Mouse (Mus musculus): ENCODE results near the gene Plcl2. TPM values are rescaled to one million over a fixed set of nuclear protein-coding genes. Genes with fewer than 3 reads are reported as not detected.
"Not testable (repeated sequence)": the region's sequence is repeated elsewhere in the genome, so short reads cannot be mapped to it uniquely, and the experiment has no call there.

The Plcl2 gene
- polyA plus RNA-seq, 1 experiment = 11.5 TPM

DNA sequence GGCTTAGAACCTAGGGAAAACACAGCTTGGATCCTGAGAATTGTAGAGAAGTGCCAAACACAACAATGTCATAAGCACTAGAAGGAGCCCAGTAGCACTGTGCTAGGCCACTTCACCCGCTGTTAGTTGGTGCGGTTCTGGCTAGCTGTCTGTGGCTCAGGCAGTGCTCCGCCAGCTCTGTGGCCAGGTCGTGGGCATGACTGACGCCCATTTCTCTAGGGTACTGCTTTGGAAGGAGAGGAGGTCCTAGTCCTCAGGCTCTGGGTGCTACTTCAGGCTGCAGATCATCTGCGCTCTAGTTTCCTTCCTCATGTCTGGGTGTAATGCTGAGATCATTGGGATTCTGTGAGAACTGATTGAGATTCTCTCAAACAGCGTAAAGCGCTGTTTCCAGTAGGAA, 20.9 kb downstream of the Plcl2 start:
- 69% methylated on average over 8 of the region's 8 CpGs for WGBS
- no peak for DNase-seq (ENCODE audit: low read depth in 1 of 2, low spot score in 2 of 2)
- TF ChIP-seq CTCF (IDR thresholded peaks at IDR 0.05; ENCODE audit: extremely low read depth, insufficient read depth, insufficient read length, insufficient replicate concordance) = no peak
- no peak for TF ChIP-seq POLR2A (IDR thresholded peaks at IDR 0.05; ENCODE audit: low read depth, low read length)
- no peaks in the 10 kb centered on the region for H3K36me3 ChIP-seq (ENCODE audit: control insufficient read depth, insufficient read depth, low read length)
- H3K27ac ChIP-seq (ENCODE audit: insufficient read depth, low read length) = peak overlapping the region; percentile 54; the same call in 1 of the 2 replicates
- H3K4me3 ChIP-seq (ENCODE audit: extremely low read depth, insufficient read depth, insufficient read length) = no peak overlapping the region
- H3K4me1 ChIP-seq (ENCODE audit: control insufficient read depth, insufficient read depth, insufficient read length) = peaks cover 14% of the 10 kb centered on the region; the same call in 1 of the 2 replicates
- no peaks in the 10 kb centered on the region for H3K27me3 ChIP-seq (ENCODE audit: control insufficient read depth, insufficient read depth, low read length)

DNA sequence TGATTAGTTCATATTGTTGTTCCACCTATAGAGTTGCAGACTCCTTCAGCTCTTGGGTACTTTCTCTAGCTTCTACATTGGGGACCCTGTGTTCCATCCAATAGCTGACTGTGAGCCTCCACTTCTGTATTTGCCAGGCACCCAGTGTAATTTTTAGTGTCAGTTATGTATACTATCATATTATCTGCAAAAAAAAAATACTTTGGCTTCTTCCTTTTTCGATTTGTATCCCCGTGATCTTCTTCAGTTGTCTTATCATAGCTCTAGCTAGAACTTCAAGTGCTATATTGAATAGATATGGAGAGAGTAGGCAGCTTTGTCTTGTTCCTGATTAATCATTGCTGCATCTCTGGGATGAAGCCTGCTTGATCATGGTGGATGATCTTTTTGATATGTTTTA, 25.7 kb downstream of the Plcl2 start:
- H3K27me3 ChIP-seq (ENCODE audit: control insufficient read depth, insufficient read depth, low read length); H3K4me1 ChIP-seq (ENCODE audit: control insufficient read depth, insufficient read depth, insufficient read length); H3K36me3 ChIP-seq (ENCODE audit: control insufficient read depth, insufficient read depth, low read length); H3K4me3 ChIP-seq (ENCODE audit: extremely low read depth, insufficient read depth, insufficient read length); H3K27ac ChIP-seq (ENCODE audit: insufficient read depth, low read length); DNase-seq (ENCODE audit: low read depth in 1 of 2, low spot score in 2 of 2): not testable (repeated sequence)
- WGBS = 81% methylated on average over 2 of the region's 2 CpGs

DNA sequence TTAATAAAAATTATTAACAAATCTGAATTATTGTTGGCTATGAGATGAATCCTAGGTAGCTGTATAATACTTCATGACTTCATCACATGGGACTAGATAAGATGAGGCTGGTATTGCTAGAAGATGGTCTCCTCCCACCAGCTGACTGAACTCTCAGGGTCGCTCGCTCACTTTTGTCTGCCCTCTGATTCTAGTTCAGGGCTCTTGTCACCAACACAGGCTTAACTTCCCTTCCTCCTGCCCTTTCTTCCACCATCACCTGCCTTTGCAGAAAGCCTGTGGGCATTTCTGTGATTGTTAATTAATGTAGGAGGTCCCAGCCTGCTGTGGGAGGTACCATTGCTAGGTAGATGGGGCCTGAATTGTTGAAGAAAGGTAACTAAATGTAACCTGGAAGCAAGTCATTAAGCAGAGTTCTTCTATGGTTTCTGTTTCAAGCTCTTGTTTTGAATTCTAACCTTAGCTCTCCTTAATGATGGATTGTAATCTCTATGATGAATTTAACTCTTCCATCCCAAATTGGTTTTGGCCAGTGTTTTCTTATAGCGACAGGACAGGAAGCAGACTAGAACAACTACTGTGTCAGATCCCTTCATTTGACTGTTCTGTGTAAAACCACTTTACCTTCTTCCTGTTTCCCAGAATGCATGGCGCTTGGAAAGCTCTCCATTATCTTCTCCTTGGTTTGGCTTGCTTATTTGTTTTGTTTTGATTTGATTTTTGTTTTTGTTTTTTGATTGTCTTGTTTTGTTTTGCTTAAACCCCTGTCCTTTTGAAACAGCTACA, 27.4 kb downstream of the Plcl2 start:
- TF ChIP-seq CTCF (IDR thresholded peaks at IDR 0.05; ENCODE audit: extremely low read depth, insufficient read depth, insufficient read length, insufficient replicate concordance) = no peak
- TF ChIP-seq POLR2A (IDR thresholded peaks at IDR 0.05; ENCODE audit: low read depth, low read length) = no peak
- H3K4me3 ChIP-seq (ENCODE audit: extremely low read depth, insufficient read depth, insufficient read length) = no peak overlapping the region
- 79% methylated on average over 4 of the region's 4 CpGs for WGBS
- H3K27me3 ChIP-seq (ENCODE audit: control insufficient read depth, insufficient read depth, low read length) = no peaks in the 10 kb centered on the region
- DNase-seq (ENCODE audit: low read depth in 1 of 2, low spot score in 2 of 2) = no peak
- peaks cover 6% of the 10 kb centered on the region; the same call in 1 of the 2 replicates for H3K4me1 ChIP-seq (ENCODE audit: control insufficient read depth, insufficient read depth, insufficient read length)
- H3K27ac ChIP-seq (ENCODE audit: insufficient read depth, low read length) = no peak overlapping the region
- no peaks in the 10 kb centered on the region for H3K36me3 ChIP-seq (ENCODE audit: control insufficient read depth, insufficient read depth, low read length)

DNA sequence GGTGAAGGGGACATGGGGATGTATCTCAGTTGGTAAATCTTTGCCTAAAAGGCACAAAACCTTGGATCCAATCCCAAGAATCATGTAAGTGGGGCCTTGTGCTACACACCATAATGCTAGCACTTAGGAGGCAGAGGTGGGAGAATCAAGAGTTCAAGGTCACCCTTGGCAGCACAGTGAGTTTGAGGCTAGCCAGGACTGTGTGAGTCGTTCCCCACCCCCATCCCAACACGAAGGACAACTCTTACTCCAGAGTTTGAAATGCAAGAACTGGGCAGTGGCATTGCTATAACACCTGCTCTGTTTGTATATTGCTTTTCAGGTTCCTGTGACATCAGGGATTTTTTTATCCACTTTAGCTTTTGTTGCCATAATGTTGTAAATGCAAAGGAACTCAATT, 28.6 kb downstream of the Plcl2 start:
- peaks cover 4% of the 10 kb centered on the region; the same call in 1 of the 2 replicates for H3K4me1 ChIP-seq (ENCODE audit: control insufficient read depth, insufficient read depth, insufficient read length)
- no peak overlapping the region for H3K27ac ChIP-seq (ENCODE audit: insufficient read depth, low read length)
- TF ChIP-seq CTCF (IDR thresholded peaks at IDR 0.05; ENCODE audit: extremely low read depth, insufficient read depth, insufficient read length, insufficient replicate concordance) (no peak), POLR2A (IDR thresholded peaks at IDR 0.05; ENCODE audit: low read depth, low read length) (no peak)
- H3K36me3 ChIP-seq (ENCODE audit: control insufficient read depth, insufficient read depth, low read length) = no peaks in the 10 kb centered on the region; the same call in 1 of the 2 replicates
- no peak for DNase-seq (ENCODE audit: low read depth in 1 of 2, low spot score in 2 of 2)
- 92% methylated on average over 2 of the region's 2 CpGs for WGBS
- H3K4me3 ChIP-seq (ENCODE audit: extremely low read depth, insufficient read depth, insufficient read length) = no peak overlapping the region
- H3K27me3 ChIP-seq (ENCODE audit: control insufficient read depth, insufficient read depth, low read length) = no peaks in the 10 kb centered on the region

DNA sequence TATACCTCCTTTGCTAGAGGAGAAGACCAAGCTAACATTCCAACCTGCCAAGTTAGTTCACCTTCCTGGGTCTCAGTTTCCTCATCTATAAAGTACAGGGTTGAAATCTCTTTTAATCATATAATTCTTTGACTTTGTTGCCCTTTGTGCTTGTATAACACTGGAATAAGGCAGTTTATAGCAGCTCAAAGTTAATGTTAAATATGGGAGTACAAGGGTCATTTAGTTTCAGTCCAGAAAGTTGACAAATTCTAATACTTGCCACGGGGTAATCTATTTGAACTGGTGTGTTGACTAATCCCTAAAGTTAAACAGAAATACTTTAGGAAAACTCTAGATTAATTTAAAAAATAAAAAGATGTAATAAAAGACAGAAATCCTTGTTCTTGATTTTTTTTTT, 35.7 kb downstream of the Plcl2 start:
- Histone ChIP-seq H3K27me3 (ENCODE audit: control insufficient read depth, insufficient read depth, low read length) (no peaks in the 10 kb centered on the region), H3K4me3 (ENCODE audit: extremely low read depth, insufficient read depth, insufficient read length) (no peak overlapping the region), H3K36me3 (ENCODE audit: control insufficient read depth, insufficient read depth, low read length) (no peaks in the 10 kb centered on the region; the same call in 1 of the 2 replicates), H3K4me1 (ENCODE audit: control insufficient read depth, insufficient read depth, insufficient read length) (peaks cover 2% of the 10 kb centered on the region; the same call in 1 of the 2 replicates), H3K27ac (ENCODE audit: insufficient read depth, low read length) (no peak overlapping the region)
- WGBS = 79% methylated on average over 1 of the region's 1 CpGs
- no peak for TF ChIP-seq POLR2A (IDR thresholded peaks at IDR 0.05; ENCODE audit: low read depth, low read length)
- TF ChIP-seq CTCF (IDR thresholded peaks at IDR 0.05; ENCODE audit: extremely low read depth, insufficient read depth, insufficient read length, insufficient replicate concordance) = no peak
- no peak for DNase-seq (ENCODE audit: low read depth in 1 of 2, low spot score in 2 of 2)

DNA sequence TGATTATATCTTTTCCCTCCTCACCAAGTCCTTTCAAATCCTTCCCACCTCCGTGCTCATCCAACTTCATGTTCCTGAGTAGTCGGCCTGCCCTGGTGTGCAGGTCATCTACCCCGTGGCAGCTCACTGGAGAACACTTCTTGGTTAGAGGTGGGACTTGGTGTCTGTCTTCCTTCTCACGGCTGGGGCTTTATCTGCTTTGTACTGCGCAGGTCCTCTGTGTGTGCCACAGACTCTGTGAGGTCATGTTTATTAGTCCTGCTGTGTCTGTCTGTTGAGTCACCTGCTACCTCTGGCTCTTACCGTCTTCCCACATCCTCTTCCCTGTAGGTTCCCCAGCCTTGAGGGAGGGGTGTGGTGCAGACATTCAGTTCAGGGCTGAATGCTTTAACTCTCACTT, 36.1 kb downstream of the Plcl2 start:
- no peak for TF ChIP-seq CTCF (IDR thresholded peaks at IDR 0.05; ENCODE audit: extremely low read depth, insufficient read depth, insufficient read length, insufficient replicate concordance)
- TF ChIP-seq POLR2A (IDR thresholded peaks at IDR 0.05; ENCODE audit: low read depth, low read length) = no peak
- DNase-seq (ENCODE audit: low read depth in 1 of 2, low spot score in 2 of 2) = no peak
- H3K27ac ChIP-seq (ENCODE audit: insufficient read depth, low read length) = no peak overlapping the region
- H3K4me3 ChIP-seq (ENCODE audit: extremely low read depth, insufficient read depth, insufficient read length) = no peak overlapping the region
- H3K27me3 ChIP-seq (ENCODE audit: control insufficient read depth, insufficient read depth, low read length) = no peaks in the 10 kb centered on the region
- 55% methylated on average over 6 of the region's 6 CpGs for WGBS
- H3K36me3 ChIP-seq (ENCODE audit: control insufficient read depth, insufficient read depth, low read length) = no peaks in the 10 kb centered on the region; the same call in 1 of the 2 replicates
- peaks cover 2% of the 10 kb centered on the region; the same call in 1 of the 2 replicates for H3K4me1 ChIP-seq (ENCODE audit: control insufficient read depth, insufficient read depth, insufficient read length)

DNA sequence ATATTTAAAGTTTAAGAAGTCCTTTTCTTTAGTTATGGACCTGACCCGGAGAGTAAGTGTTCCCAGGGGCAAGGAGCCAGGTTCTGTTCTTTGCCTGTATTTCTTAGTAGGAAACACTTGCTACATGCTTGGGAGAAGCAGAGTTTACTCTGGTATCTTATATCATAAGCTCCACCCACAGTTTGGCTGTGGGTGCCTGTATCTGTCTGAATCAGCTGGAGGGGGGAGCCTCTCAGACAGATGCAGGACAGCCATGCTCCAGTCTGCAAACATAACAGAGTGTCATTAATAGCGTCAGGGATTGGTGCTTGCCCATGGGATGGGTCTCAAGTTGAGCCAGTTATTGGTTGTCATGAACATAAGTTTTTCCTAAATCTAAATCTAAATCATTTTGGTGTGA, 42.9 kb downstream of the Plcl2 start:
- WGBS = 84% methylated on average over 2 of the region's 2 CpGs
- Histone ChIP-seq H3K36me3 (ENCODE audit: control insufficient read depth, insufficient read depth, low read length) (no peaks in the 10 kb centered on the region; the same call in 1 of the 2 replicates), H3K27me3 (ENCODE audit: control insufficient read depth, insufficient read depth, low read length) (no peaks in the 10 kb centered on the region), H3K4me1 (ENCODE audit: control insufficient read depth, insufficient read depth, insufficient read length) (no peaks in the 10 kb centered on the region; the same call in 1 of the 2 replicates), H3K4me3 (ENCODE audit: extremely low read depth, insufficient read depth, insufficient read length) (no peak overlapping the region), H3K27ac (ENCODE audit: insufficient read depth, low read length) (no peak overlapping the region)
- TF ChIP-seq CTCF (IDR thresholded peaks at IDR 0.05; ENCODE audit: extremely low read depth, insufficient read depth, insufficient read length, insufficient replicate concordance) (no peak), POLR2A (IDR thresholded peaks at IDR 0.05; ENCODE audit: low read depth, low read length) (no peak)
- DNase-seq (ENCODE audit: low read depth in 1 of 2, low spot score in 2 of 2) = no peak

Measured in spleen, adult 2 months (tissue).